Mouse (Mus musculus) heart, adult 2 months (tissue): ENCODE measurements around the gene Tcte1. TPM values are rescaled to one million over a fixed set of nuclear protein-coding genes. Genes with fewer than 3 reads are reported as not detected.

Source experiments
- DNase-seq, 2 experiments: peaks; one replicate each; pipeline ENCODE4 v3.0.0; 2021
- H3K27ac ChIP-seq: fragments of 200-600 bp; 2 replicates; pipeline ENCODE4 v1.8.1; 2022
- H3K27me3 ChIP-seq: fragments of 200-500 bp; 2 replicates; pipeline ENCODE4 v1.6.1; 2012; ENCODE audit warnings: mild to moderate bottlenecking, low read length, inconsistent platforms, mixed read lengths; ENCODE audit not compliant: control insufficient read depth, insufficient read depth
- H3K36me3 ChIP-seq: fragments of 200-500 bp; 2 replicates; pipeline ENCODE4 v1.6.1; 2012; ENCODE audit warnings: low read length, inconsistent platforms; ENCODE audit not compliant: control insufficient read depth, insufficient read depth
- H3K4me1 ChIP-seq: fragments of 200-500 bp; 2 replicates; pipeline ENCODE4 v1.6.1; 2011; ENCODE audit warnings: low read length; ENCODE audit not compliant: control insufficient read depth, insufficient read depth
- H3K4me3 ChIP-seq: fragments of 200-600 bp; 2 replicates; pipeline ENCODE4 v1.8.1; 2022
- H3K79me2 ChIP-seq: fragments of 200-500 bp; replicated peaks from 2 replicates; pipeline ENCODE4 v1.6.1; 2012; ENCODE audit warnings: mild to moderate bottlenecking, inconsistent platforms, low read length, moderate library complexity, mixed read lengths; ENCODE audit not compliant: control insufficient read depth, insufficient read depth
- H3K9ac ChIP-seq: fragments of 200-500 bp; 2 replicates; pipeline ENCODE4 v1.6.1; 2012; ENCODE audit warnings: low read depth, mild to moderate bottlenecking, control low read depth, inconsistent platforms, low read length, mixed read lengths
- CTCF ChIP-seq: fragments of 200-600 bp; IDR thresholded peaks from 2 replicates; pipeline ENCODE4 v1.8.1; 2022; ENCODE audit warnings: antibody characterized with exemption, mild to moderate bottlenecking, moderate library complexity
- EP300 ChIP-seq: fragments of 200-500 bp; IDR thresholded peaks from 2 replicates; pipeline ENCODE4 v1.6.1; 2011; ENCODE audit warnings: low read depth, low read length, control low read depth; ENCODE audit not compliant: insufficient read depth
- POLR2A ChIP-seq: fragments of 200-500 bp; IDR thresholded peaks from 2 replicates; pipeline ENCODE4 v1.6.1; 2011; ENCODE audit warnings: mild to moderate bottlenecking, low read depth, low read length, control low read depth; ENCODE audit not compliant: insufficient read depth
- WGBS: fragments of 180-500 bp; shearing (Covaris S2); methylation state at CpG from one replicate; pipeline ENCODE4 v1.1.7; 2018; 5-methylcytosine and 5-hydroxymethylcytosine counted together
- intact Hi-C: fragments of 180-260 bp; cut with DNase I; formaldehyde crosslinking; loops from one replicate; pipeline ENCODE4 v1.15.1; 2025
- polyA plus RNA-seq: library from polyadenylated mRNA; depleted of rRNA; stranded (reverse); fragments of >200 nt; gene quantifications from 2 replicates; pipeline ENCODE4 v1.2.3, GENCODE M21; 2012
- total RNA-seq, 2 experiments: library from RNA; stranded (reverse); gene quantifications; 2 replicates each; pipeline ENCODE4 v1.2.3; 2021

The Tcte1 gene
- total and polyA plus RNA-seq, 3 experiments, result 0.90 TPM; not detected in 2

DNA sequence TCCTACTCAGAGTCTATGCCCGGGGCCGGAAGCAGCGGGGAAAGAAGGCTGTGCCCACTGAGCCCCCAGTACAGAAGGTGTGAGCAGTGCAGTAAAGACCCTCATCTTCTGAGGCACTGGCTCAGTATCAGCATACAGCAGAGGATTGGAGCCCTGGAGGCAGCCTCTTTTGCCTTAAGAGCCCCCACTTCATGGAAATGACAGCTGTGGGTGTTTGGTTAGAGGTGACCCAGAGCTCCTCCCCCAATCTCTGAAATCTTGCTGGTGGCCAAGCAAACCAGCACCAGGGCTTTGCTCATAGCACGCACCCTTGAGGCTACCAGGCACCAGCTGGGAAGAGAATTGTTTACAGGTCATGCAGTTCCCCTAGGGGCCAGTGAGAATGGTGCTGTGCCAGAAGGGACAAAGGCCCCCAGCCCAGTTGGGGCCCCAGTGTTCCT, 43.9 kb downstream of the Tcte1 start:
- intact Hi-C loops, result no loop called here
- DNase-seq, result no peak
- WGBS, result 49% methylated on average over 4 of the region's 4 CpGs
- Histone ChIP-seq H3K36me3 (peaks cover 17% of the 10 kb centered on the region), H3K9ac (no peak overlapping the region), H3K4me3 (no peak overlapping the region), H3K27me3 (no peaks in the 10 kb centered on the region), H3K4me1 (peaks cover 3% of the 10 kb centered on the region), H3K27ac (no peak overlapping the region), H3K79me2 (no peaks in the 10 kb centered on the region)
- TF ChIP-seq POLR2A (0 out of 2 replicates have a peak, but pooled peaks have one; percentile 17), EP300 (0 out of 2 replicates have a peak, but pooled peaks have one; percentile 12), CTCF (no peak)

DNA sequence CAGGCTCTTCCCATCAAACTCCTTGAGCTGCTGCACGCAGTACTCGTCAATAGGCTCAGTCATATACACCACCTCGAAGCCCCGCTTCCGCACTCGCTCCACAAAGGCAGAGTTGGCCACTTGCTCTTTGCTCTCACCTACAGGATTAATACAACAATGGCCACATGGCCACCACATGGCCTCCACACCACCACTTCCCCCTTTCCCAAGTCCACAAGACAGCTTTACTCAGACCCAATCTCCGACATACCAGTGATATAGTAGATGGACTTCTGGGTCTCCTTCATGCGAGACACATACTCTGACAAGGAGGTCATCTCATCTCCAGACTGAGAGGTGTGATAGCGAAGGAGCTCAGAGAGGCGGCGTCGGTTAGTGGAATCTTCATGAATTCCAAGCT, 45.8 kb downstream of the Tcte1 start:
- Histone ChIP-seq H3K27ac (no peak overlapping the region), H3K4me1 (peaks cover 3% of the 10 kb centered on the region)
- no peak for DNase-seq

DNA sequence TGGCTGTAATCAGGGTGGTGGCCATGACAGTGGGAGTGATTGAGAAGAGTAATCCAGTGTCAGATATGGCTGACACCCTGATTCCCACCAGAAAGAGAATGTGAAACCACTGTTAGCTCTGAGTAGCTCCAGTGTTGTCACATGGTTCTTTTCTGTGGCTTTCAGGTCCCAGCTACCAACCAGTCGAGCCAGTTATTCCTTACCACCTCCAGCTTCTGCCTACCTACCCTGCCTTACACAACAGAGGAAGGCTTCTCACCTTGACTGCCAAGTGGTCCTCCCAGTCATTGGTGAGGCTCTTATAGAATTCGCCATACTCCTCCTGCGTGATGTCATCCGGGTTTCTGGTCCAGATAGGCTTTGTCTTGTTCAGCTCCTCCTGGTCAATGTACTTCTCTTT, 46.8 kb downstream of the Tcte1 start:
- Histone ChIP-seq H3K4me3 (no peak overlapping the region), H3K79me2 (no peaks in the 10 kb centered on the region), H3K27me3 (no peaks in the 10 kb centered on the region), H3K4me1 (peaks cover 3% of the 10 kb centered on the region), H3K36me3 (peaks cover 17% of the 10 kb centered on the region), H3K27ac (no peak overlapping the region), H3K9ac (no peak overlapping the region)
- TF ChIP-seq CTCF, result no peak
- TF ChIP-seq POLR2A, result no peak
- no peak for TF ChIP-seq EP300
- DNase-seq, result no peak
- intact Hi-C loops, result loop anchor here (5.0 kb wide), 1 partner anchor 457 kb away; no protein-coding TSS in a partner anchor
- 78% methylated on average over 4 of the region's 4 CpGs for WGBS

More for the DNA sequence above, 45.8 kb downstream of the Tcte1 start:
- 82% methylated on average over 12 of the region's 12 CpGs for WGBS
- Histone ChIP-seq H3K9ac (no peak overlapping the region), H3K36me3 (peaks cover 17% of the 10 kb centered on the region), H3K4me3 (no peak overlapping the region), H3K27me3 (no peaks in the 10 kb centered on the region), H3K79me2 (no peaks in the 10 kb centered on the region)
- intact Hi-C loops, result no loop called here
- no peak for TF ChIP-seq POLR2A
- no peak for TF ChIP-seq CTCF
- TF ChIP-seq EP300, result no peak

DNA sequence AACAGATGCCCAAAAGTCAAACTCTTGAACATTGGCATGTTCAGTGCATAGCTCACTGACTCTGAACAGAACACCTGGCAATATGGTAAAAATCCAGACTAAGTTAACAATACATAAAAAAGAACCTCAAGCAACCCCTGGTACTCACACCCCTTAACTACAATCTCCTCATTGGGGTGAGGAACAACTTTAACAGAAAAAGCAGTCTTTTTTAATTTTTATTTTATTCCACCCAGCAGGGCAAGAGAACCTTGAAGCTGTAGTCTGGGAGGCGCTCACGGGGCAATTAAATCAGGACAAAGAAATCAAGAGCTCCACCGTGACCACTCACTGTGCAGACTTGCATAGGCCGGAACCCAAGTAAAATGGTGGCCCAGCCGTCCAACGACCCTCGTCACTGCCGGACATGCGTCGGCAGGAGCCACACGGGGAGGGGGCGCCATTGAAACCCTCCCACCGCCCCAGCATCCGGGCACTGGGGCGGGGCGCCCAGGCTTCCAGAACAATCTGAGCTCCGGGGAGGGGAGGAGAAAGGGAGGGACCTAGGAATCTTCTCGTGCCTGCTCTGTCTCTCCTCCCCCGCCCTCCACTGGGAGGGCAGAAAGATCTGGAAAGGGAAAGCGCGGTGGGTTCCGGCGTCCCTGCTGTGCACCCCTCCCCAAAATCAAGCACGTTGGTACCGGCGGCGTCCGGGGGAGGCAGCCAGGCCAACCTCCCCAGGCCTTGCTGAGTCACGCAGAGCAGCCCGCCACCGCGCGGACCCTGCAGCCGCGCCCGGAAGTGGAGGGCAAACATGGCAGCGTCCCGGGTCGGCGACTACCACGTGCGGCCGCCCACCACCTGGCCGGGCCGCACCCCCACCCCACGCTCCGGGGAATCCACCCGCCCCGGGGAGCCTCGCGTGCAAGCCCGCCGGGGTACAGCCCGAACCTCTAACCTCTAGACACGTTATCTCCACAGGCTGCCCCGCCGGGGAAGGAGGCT, 49.2 kb downstream of the Tcte1 start:
- DNase-seq, result peak; percentile 89 to 90
- Histone ChIP-seq H3K79me2 (no peaks in the 10 kb centered on the region), H3K4me1 (peaks cover 3% of the 10 kb centered on the region), H3K36me3 (peaks cover 15% of the 10 kb centered on the region), H3K27ac (peak overlapping the region; percentile 100), H3K27me3 (no peaks in the 10 kb centered on the region), H3K4me3 (peak overlapping the region; percentile 97), H3K9ac (peak overlapping the region; percentile 94)
- intact Hi-C loops, result loop anchor here (1.0 to 5.0 kb wide), 2 partner anchors 8 to 455 kb away; no protein-coding TSS in a partner anchor
- TF ChIP-seq POLR2A, result peak; percentile 59; the same call in 1 of the 2 replicates
- peak; percentile 38 for TF ChIP-seq CTCF
- 0 out of 2 replicates have a peak, but pooled peaks have one; percentile 10 for TF ChIP-seq EP300
- WGBS, result under 1% methylated on average over 57 of the region's 57 CpGs

DNA sequence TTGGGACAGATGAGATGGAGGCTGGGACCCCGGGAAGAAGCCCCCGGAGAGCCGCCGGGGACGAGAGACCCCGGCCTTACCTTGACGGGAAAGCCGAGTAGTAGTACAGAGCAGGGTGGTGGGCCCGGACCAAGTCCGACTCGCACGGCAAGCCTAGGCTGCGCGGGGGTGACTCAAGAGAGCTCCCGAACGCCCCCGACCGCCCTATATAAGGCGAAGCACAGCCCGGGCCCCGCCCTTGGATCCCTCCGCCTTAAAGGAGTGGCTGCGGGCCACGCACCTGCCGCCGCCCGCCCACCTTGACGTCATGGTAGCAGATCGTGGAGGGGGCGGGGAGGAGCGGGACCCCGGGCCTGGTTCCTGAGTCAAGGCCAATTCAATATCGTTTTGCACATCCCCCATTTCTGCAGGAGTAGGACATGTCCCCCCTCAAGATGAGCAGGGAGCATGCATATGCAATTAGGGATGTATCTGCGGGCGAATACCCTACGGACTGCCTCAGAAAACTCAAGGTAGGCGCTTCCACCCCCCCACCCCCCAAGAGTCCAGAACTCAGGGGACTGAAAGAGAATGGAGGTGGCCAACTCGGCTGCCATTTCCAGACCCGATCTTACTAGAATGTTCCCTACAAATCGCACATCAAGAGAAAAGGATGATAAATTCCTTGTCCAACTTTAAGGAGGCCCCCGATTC, 50.0 kb downstream of the Tcte1 start, which contains the start of gene Hsp90ab1:
TSS of gene Hsp90ab1 (minus strand) at position 185 of the 693 bp plus-strand sequence.
- Histone ChIP-seq H3K36me3 (peaks cover 14% of the 10 kb centered on the region), H3K4me1 (peaks cover 3% of the 10 kb centered on the region), H3K4me3 (peak within 1 kb of the TSS; percentile 97), H3K27me3 (no peaks in the 10 kb centered on the region), H3K79me2 (no peaks in the 10 kb centered on the region), H3K9ac (peak within 1 kb of the TSS; percentile 94), H3K27ac (peak within 1 kb of the TSS; percentile 100)
- intact Hi-C loops, result loop anchor here (5.0 kb wide), 1 partner anchor 454 kb away; no protein-coding TSS in a partner anchor
- TF ChIP-seq POLR2A (peak; percentile 99), CTCF (no peak), EP300 (peak; percentile 65; the same call in 1 of the 2 replicates)
- WGBS, result under 1% methylated on average over 41 of the region's 41 CpGs
- peak; percentile 98 to 100 for DNase-seq
